Mouse (Mus musculus) bone marrow, adult 2 months (tissue): ENCODE data around the gene Adam30.

Experiments used
- CTCF ChIP-seq: fragments of 200-500 bp; IDR thresholded peaks from 2 replicates; pipeline ENCODE4 v1.5.1; 2011; ENCODE audit warnings: low read length, control low read depth; ENCODE audit not compliant: control insufficient read depth, insufficient read depth
- POLR2A ChIP-seq: fragments of 200-500 bp; IDR thresholded peaks from 2 replicates; pipeline ENCODE4 v1.6.1; 2011; ENCODE audit warnings: low read depth, mild to moderate bottlenecking, control low read depth, low read length, borderline replicate concordance; ENCODE audit not compliant: control insufficient read depth

GRCm38 (mm10) chr3:98147706-98148105 lies 12.7 kb upstream of the Adam30 start:
- TF ChIP-seq CTCF (no peak), POLR2A (no peak)
